Mouse (Mus musculus) adipocyte (in vitro differentiated cells): ENCODE data around the gene Fstl5.
"Not testable (repeated sequence)": the region's sequence is repeated elsewhere in the genome, so short reads cannot be mapped to it uniquely, and the experiment has no call there.

ENCODE experiments used
- DNase-seq: peaks from one replicate; pipeline ENCODE4 v3.0.0-alpha.2; 2016; ENCODE audit warnings: low spot score

The Fstl5 gene

DNA sequence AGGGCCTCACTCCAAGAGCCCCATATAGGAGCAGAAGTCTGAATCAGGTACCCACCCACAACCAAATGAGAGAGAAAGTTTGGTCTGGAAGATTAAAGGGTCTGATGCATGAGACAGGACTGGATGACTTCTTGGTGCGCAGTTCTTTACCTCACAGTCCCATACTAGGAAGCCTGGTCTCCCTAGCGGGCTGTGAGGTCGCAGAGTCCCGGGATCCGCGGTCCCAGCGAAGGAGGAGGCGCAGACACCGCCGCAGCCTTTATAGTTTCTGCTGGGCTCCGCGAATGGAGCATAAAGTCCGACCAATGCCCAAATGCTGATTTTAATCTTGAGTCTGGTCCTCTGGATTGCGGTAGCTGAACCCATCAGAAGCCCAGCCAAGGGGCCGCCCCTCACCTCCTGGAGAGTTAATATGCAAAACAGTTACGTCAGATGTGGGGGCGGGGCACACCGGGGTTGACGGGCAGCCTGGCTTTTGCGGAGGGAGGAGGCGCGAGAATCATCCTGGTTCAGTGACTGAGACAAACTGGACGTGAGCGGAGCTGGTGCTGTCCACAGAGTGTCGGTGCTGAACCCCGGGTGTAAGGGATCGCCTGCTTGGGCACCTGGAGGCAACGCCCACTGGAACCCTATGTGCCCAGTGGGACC is at the start of gene Fstl5:
Gene Fstl5, plus strand, starts transcription at position 211 of the 648 bp plus-strand sequence.
- DNase-seq: peak; percentile 6

DNA sequence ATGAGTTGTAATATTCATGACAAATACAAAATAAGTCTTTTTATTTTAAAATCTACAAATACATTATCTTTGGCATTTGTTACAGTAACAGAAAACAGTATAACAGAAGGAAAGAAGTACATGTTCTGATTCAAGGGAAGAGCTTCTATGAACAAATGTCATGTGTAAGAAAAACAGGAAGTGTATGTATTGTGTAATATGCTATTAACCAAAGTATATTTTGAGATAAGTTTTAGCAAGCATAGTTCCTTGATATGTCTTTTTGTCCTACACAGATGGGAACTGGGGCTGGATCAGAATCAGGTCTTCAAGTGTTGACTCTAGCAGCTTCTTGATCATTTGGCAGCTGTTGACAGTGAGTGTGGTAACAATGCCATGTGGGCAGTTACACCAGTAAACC is 48.5 kb upstream of the Fstl5 start:
- no peak for DNase-seq

DNA sequence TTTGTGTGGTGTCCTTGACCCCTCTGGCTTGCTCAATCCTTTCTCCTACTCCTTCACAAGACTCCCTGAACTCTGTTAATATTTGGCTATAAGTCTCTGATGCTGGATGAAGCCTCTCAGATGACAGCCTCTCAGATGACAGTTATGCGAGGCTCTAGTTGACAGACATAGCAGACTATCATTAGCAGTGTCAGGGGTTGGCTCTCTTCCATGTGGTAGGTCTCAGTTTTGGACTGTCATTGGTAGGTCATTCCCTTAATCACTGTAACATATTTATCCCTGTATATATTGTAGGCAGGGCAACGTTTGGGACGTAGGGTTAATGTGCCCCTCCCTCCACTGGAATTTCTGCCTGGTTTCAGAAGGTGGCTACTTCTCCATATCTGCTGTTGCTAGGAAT is 22.9 kb upstream of the Fstl5 start:
- DNase-seq: no peak

DNA sequence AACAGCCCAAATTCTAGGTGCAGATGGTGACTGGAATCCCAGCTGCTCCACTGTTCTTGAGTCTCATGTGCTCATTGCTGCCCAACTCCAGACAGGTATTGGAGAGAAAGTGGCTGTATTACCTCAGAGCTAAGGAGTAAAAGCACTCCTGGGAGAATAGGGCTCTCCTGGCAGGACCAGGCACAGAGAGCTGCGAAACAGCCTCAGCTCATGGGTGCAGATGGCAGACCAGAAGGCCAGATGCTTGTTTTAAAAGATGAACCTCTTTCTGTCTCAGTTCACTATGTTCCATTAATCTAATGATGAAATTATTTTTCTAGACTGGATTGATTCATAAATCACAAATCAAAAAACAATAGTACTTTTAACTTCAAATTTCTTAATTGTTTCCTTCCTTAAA is 12.1 kb upstream of the Fstl5 start:
- DNase-seq: no peak

DNA sequence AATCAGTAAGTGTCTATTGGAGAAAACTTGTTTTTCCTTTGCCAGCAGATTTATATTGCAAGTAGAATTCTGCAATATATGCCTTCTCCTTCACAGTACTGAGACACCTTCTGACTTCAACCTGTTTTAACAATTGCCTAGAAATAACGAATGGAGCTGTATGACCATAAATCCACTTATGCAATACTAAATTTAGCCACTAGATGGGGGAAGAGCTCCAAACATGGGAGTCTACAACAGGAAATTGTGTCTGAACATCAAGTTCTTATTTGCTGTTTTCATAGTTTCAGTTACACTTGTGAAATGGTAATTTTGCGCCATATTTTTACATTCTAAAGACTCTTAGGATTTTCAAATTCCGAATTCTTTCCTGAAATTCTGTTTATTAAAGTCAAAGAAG is 6.2 kb upstream of the Fstl5 start:
- DNase-seq: peak; percentile 89

DNA sequence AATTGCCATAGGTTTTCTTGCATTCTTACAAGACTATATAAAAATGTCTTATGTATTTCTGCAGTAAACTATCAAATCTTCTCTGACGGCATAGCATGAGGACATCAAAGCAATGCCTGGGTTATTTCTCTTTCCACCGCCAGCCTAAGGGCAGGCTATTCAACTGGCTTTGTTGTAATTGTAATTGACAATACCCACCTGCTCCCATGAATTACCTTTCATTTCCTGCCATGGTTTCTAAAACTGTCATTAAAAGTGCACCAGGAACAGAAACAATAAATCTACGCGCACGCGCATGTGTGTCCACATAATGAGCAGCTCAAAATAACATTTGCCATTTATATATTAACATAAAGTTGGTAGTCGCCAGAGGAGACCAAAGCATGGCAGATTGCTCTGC is 1.2 kb upstream of the Fstl5 start:
- no peak for DNase-seq

DNA sequence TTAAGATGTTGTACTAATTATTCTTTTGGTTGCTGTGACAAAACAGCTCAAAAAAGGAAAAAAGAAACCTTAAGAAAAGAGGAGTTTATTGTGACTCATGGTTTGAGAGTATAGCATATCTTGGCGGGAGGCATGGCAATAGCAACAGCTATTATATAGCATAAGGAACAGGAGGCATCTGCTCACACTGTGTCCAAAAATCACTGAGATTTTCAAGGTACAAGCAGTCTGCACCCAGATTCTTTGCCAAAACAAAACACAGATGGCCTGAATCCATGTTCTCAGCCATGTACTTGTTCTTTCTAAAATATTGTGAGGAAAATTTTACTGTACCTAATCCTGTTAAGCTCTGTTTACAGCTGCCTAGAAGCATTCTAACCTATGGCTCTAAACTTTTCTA is 66.4 kb downstream of the Fstl5 start:
- DNase-seq: no peak

DNA sequence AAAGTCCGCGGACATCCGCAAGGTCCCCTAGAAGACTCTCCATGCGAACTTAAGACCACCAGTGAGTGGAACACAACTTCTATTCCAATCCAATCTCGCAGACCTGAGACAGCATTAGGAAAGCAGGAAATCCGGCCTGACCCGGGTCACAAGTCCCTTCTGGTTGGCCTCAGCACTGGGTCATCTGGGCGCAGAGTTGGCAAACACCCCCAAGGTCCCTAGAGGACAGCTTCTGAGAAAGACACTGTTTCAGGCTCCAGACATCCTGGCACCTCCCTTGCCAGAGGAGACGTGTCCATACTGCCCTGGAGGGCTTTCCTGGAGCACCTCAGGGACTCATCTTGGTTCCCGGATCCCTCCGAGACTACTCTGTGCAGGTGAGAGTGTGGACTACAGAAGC is 73.8 kb downstream of the Fstl5 start:
- DNase-seq: no peak

DNA sequence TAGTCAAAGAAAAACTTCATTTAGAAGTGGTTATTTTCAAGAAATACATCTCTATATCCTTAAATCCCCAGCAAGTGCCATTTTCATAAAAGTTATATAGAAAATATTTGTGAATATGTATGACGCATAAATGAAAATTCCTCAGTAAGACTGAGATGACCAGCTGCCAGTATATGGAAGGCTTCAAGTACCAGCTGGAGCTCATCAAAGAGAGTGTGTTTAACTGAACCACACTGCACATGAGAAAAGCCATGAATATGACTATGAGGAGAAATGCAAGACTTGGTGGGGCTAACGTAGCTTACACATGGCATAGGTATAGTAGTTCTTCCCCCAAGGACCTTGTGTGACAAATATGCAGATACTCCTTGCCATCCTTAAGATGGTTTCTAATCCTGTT is 164.8 kb downstream of the Fstl5 start:
- no peak for DNase-seq

DNA sequence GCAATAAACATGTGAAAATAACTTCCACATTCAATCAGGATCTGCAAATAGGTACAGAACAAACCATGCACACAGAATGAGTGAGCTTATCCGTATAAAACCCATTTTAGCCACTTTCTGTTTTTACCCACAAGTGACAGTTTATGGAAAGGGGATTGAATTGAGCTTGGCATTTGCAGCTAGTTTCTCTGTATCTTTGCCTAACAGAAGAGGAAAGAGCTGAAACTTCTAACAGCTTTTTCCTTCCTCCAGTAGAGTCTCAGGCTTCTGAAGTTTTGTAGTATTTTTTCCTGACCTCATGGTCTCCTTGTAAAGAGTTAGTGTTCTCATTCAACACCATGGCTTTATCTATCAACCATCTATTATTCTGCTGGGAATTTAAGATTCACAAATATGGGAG is 177.3 kb downstream of the Fstl5 start:
- DNase-seq: no peak

DNA sequence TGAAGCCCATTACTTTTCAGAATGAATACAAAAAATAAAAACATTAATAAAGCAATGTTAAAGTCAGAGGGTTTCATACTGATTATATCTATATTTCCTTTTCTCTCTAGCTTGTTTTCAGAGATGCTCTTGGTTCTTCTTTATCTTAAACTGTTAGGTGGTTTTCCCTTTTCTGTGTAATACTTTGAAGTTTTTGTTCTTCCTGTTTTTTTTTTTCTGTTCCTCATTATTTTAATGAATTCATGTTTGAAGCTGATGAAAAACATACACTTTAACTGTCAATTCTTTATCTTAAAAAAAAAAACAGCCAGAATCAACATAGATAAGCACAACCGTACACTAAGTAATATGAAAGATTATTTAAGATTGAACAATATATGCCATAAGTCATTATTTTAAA is 218.9 kb downstream of the Fstl5 start:
- DNase-seq: no peak

DNA sequence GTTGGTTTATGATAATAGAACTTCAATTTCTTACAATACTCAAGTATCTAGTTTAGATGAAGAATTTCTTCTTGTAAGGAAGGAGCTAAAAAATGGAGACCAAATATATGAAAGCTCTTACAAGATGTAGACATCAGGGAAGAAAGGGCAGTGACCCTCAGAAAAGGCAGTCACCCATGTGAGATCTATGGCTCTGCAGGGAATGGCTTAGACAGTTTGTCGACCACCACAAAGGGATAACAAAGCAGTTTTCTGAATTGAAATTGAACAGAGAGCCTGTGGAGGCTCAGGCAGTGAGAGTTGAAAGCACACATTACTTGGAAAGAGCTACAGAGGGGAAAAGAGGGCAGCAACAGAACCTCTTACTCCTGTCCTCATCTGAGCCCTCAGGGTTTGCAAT is 220.3 kb downstream of the Fstl5 start:
- no peak for DNase-seq

DNA sequence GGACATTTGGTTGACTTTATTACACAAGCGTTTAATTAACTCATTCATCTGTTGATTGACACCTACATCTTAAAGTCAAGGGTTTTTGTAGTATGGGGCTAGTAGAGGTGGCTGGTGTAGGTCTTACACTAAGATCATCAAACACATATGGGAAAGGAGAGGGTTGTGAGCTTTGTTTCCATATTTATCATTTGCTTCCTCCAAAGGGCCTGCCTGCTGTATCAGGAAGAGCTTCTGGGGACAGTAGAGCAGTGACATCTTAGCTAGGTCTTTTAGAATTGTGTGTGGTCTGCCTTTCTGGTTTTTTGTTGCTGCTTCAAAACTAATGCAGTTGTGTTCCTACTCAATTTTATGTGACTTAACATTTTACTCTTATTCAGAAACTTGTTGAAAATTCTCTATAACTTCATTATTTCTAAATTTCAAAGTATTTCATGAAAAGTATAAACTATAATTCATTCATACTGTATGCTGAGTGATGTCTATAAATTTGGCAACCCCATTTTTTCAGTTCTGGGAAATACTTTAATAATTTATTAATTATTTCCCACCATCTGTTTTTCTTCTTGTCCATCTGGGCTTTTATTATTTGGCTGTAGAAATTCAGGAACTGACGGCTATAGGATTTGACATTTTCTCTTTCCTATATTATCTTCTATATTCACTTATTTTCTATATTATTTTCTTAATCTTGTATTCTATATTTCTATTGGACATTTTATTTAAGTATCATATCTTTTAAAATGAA is 227.1 kb downstream of the Fstl5 start:
- no peak for DNase-seq

DNA sequence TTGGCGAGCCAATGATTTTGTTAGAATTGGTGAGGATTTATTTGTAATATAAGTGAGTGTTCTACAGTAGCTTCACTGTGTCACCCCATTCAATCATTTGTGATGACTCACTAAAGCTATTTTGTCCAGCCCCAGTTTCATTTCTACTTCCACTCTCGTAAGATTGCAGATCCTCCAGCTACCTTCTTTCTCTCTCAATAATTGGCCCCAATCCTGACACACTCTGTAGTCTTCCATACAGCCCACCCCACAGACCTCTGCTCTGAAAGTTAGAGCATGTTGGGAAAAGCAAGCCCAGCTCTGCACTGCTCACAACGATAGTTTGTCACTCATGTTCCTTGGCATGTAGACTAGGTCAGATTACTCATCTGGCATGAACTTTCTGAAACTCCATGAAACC is 242.9 kb downstream of the Fstl5 start:
- no peak for DNase-seq

DNA sequence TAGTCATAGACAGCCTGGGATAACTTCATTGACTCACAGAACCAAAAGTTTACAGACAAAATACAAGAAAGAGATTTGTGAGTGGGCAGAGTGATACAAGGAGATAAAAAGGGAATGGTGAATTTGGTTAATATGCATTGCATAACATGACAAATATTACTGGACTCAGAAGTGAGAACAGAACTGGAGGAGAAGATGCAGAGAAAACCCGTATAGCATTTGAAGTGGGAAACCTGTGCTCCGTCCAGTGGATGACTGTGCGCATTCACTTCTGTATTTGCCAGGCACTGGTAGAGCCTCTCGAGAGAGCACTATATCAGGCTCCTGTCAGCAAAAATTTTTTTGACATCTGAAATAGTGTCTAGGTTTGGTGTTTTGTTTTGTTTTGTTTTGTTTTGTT is 245.5 kb downstream of the Fstl5 start:
- DNase-seq: no peak

DNA sequence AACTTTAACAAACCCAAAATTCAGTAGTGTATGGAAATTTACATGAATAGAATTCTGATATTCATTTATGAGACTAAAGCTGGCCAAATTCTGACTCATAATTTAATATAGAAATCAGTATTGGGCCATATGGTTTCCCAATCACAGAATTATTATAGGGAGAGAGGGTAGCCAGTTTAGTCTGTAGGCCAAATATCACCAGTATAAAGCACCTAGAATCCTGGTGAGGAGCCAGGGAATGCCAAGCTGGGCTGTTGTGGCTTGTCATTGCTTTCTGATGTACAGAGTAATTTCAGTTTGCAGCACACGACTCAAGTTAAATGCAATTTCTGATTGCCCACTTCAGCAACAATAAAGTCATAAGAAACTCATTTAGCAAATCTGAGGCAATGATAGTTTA is 248.4 kb downstream of the Fstl5 start:
- no peak for DNase-seq

DNA sequence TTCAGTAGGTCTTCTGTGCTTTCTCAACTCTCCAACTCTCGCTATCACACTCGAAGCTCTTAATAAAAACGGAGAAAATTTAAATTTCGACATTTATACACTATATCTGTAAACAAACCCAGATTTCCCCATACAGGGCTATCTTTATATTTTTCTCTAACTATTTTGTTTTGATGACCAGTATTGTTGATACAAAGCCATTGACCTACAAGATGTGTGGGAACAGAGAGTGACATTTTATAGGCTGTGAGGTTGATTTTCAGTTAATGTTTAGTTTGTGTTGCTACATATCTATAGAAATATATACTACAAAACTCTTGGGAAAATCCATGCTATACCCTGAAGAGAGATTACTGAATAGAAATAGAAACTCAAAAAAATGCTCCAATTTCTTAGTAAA is 262.9 kb downstream of the Fstl5 start:
- DNase-seq: no peak

DNA sequence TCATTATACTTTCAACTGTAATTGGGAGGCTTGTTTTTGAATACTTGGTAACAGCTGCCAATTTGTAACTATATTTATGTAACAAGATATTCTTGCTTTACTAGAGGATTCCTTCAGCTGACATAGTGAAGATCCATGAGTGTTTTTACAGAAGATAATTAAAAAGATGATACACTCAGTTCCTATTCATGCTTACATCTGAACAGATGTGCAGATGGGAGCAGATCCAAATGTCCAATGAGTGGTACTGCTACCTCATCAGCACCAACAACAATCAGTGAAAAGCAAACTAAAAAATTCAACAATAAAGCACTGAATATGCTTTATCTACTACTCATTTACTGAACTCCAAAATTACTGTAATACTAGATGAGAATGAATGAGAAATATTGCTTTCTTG is 292.9 kb downstream of the Fstl5 start:
- DNase-seq: no peak

DNA sequence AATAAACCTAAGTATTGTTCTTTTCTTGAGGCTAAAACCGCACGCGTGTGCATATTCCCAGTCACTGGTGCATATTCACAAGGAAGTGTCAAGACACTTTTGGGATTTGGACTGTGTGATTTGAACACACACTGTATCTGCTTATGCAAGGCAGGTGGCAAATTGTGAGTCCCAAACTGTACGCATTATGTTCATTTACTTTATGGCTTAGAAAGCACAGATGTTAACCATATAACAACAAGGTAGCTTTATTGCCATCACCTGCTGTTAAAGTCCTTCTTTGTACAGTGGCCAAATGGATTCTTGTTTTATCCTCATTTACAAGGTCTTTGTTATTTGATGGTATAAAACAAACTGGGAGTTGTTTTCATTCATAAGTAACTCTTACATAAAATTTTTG is 295.8 kb downstream of the Fstl5 start:
- no peak for DNase-seq

DNA sequence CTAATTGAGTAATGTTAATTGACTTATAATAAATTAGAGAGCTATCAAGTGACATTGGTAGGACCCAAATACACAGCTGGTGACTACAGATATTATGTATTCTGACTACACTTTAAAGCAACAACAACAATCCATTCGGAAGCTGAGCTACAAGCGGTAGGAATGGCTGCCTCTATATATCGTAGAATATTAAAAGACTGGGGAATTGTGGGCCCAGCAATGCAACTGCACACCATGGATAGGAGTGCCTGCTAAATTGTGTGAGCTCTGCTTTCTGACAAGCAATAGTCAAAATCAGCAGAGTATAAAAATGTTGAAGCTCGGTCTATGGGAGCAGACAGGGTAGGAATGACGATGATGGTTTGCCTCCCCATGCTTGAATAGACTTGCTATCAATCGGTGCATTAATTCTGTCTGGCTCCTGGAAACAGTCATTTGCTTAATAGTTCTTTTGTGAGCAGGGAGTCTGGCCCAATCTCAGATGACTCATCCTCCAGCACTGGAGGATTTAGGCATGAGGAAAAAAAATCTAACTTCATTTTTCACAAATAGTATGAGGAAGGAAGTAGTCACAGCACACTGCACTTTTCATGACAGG is 354.8 kb downstream of the Fstl5 start:
- no peak for DNase-seq

DNA sequence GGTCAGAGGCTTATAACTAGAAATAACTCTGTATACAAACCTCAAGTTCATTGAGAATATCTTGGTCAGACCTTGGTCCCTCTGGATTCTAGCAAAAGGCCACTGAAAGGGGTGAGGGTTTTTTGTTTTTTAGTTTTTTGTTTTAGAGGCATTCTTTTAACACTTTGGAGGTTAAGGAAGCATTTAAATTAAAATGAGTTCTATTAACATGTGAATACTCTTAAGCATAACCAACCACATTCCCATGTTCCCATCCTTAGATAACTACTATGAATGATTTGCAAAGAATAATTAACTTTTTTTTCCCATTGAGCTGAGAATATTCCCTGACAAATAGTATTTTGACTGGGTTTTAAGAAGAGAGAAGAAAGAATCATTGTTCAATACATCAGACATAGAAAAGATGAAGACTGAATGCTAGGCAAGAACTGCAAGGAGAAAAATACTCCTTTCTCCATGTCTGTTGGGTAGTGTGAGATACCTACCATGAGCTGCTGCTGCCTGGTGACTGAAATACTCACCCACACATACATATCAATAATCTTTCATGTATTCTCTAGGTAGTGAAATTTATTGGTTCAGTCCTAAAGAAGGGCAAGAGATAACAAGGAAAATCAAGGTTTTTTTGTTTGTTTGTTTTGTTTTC is 393.3 kb downstream of the Fstl5 start:
- no peak for DNase-seq

DNA sequence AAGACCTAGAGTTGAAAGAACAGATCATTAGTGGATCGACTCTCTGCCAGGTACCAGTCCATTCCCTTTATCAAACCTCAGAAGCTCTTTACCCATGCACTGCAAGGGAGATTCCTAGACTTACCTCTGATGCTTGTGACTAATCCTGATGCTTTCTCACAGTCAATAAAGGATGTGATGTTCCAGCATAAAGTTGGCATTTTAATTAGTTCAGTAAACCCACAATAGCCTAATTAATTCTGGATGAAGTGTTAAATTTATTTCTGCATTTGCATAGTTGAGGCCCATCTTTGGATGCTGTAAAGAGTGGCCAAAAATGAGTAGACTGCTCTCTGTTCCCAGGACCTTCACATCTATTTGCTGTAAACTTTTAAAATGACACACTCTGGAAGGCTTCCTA is 394.1 kb downstream of the Fstl5 start:
- DNase-seq: no peak

DNA sequence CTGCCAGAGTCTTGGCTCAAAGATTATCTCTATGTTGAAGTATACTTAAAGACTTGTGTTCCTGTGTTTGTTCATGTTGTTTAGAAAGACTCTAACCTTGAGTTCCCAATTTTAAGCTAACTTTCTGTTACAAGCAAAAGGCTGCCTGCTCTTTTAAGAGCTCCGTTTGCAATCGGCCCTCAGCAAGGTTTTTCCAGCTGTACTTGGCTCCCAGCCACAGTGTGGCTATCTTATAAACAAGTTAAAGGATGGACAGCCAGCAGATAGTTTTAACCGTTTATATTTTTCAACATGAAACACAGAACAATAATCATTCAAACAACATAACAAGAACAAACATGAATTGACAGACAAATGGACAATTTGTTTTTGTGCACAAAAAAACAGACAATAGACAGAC is 433.8 kb downstream of the Fstl5 start:
- not testable (repeated sequence) for DNase-seq
